23 mouse cellular contexts compared by ENCODE assay signal in the genomic region with DNA sequence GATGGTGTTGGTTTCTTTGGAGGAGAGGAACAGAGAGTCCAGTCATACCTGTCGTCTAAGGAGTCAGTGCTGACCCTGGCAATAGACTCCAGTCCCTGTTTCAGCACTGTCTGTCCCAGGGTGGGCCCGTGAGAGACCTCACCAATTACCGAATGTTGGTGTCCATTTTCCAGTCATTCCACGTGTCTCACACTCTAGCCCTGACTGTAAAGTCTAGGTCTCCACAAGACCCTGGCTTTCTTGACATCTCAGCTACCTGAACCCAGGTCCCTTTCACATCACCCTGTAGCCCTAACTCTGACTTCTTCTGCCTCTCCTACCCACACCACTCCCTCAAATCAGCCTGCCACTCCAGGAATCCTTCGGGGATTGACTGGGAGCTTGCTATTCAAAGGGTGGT. TPM values are rescaled to one million over a fixed set of nuclear protein-coding genes. Genes with fewer than 3 reads are reported as not detected.
DNase-seq lines count a peak whose midpoint lies in the region; ATAC-seq and TF ChIP-seq lines count a peak whose summit lies in the region.
"Had no signal": no experiment of that assay in that cellular context is flagged by ENCODE, and none has a peak within 500 bp of the region (broad histone marks: within the 10 kb centered on the region; RNA-seq: fewer than 3 reads in every experiment).

No protein-coding gene starts in this region.

- peak overlapping the region; percentile 55 for H3K27ac ChIP-seq in heart, embryonic 11.5 days (ENCODE audit: low read depth, low read length)
- H3K27ac ChIP-seq in heart, embryonic 14.5 days (replicated peaks in 1 of 2; ENCODE audit: control insufficient read depth in 1 of 2, insufficient read depth in 1 of 2, low read depth in 2 of 2, low read length in 2 of 2) = peak overlapping the region; percentile 72 to 75
- no peak overlapping the region; the same call in 1 of the 2 replicates for H3K27ac ChIP-seq in heart, adult 2 months
- H3K27ac ChIP-seq in heart, embryonic 16.5 days (ENCODE audit: low read length) = peak overlapping the region; percentile 81
- H3K27ac ChIP-seq: hindbrain, embryonic 10.5 days; hindbrain, embryonic 13.5 days; intestine, embryonic 15.5 days had no signal

- peaks cover 11% of the 10 kb centered on the region for H3K4me1 ChIP-seq in heart, embryonic 11.5 days (ENCODE audit: control insufficient read depth, insufficient read depth, low read length)
- peaks cover 25 to 30% of the 10 kb centered on the region in 2 experiments for H3K4me1 ChIP-seq in heart, embryonic 14.5 days (ENCODE audit: control insufficient read depth in 2 of 2, insufficient read depth in 2 of 2, low read length in 2 of 2)
- H3K4me1 ChIP-seq in heart, adult 2 months (ENCODE audit: control insufficient read depth, insufficient read depth, low read length) = peaks cover 7% of the 10 kb centered on the region
- peaks cover 24% of the 10 kb centered on the region for H3K4me1 ChIP-seq in heart, embryonic 16.5 days (ENCODE audit: control insufficient read depth, insufficient read depth, low read length)
- H3K4me1 ChIP-seq: hindbrain, embryonic 10.5 days; hindbrain, embryonic 13.5 days; intestine, embryonic 15.5 days had no signal

- 73% methylated on average over 5 of the region's 5 CpGs for WGBS in heart, embryonic 11.5 days (ENCODE audit: insufficient replicate concordance)
- WGBS in heart, embryonic 14.5 days = 66% methylated on average over 5 of the region's 5 CpGs
- 73% methylated on average over 5 of the region's 5 CpGs for WGBS in heart, adult 2 months
- 63% methylated on average over 5 of the region's 5 CpGs for WGBS in heart, embryonic 16.5 days

- no peak overlapping the region for H3K9ac ChIP-seq in heart, embryonic 11.5 days (ENCODE audit: low read depth, low read length)
- no peak overlapping the region for H3K9ac ChIP-seq in heart, embryonic 14.5 days (ENCODE audit: low read length)
- no peak overlapping the region for H3K9ac ChIP-seq in heart, adult 2 months (ENCODE audit: low read depth, low read length)
- no peak overlapping the region for H3K9ac ChIP-seq in heart, embryonic 16.5 days (ENCODE audit: low read length)
- H3K9ac ChIP-seq: hindbrain, embryonic 13.5 days; intestine, embryonic 15.5 days had no signal

- no peaks in the 10 kb centered on the region for H3K9me3 ChIP-seq in heart, embryonic 11.5 days (replicated peaks; ENCODE audit: control insufficient read depth, low read length)
- no peaks in the 10 kb centered on the region for H3K9me3 ChIP-seq in heart, embryonic 14.5 days (ENCODE audit: control insufficient read depth, low read length)
- H3K9me3 ChIP-seq in heart, embryonic 16.5 days (replicated peaks; ENCODE audit: control insufficient read depth, low read length) = no peaks in the 10 kb centered on the region
- H3K9me3 ChIP-seq: hindbrain, embryonic 10.5 days; hindbrain, embryonic 13.5 days; intestine, embryonic 15.5 days had no signal

- intact Hi-C loops in heart, postnatal 36 days (cut with DNase I) = no loop called here
- intact Hi-C loops in heart, adult 2 months (cut with DNase I) = no loop called here

- H3K27me3 ChIP-seq in heart, embryonic 11.5 days (ENCODE audit: control insufficient read depth, insufficient read depth, low read length) = peaks cover 5% of the 10 kb centered on the region
- peaks cover 4% of the 10 kb centered on the region; the same call in 1 of the 2 replicates for H3K27me3 ChIP-seq in heart, embryonic 14.5 days (ENCODE audit: control insufficient read depth, insufficient read depth, low read length)
- H3K27me3 ChIP-seq in heart, adult 2 months (ENCODE audit: control insufficient read depth, insufficient read depth, low read length) = no peaks in the 10 kb centered on the region
- peaks cover 9% of the 10 kb centered on the region for H3K27me3 ChIP-seq in heart, embryonic 16.5 days (ENCODE audit: control insufficient read depth, insufficient read depth, low read length)
- H3K27me3 ChIP-seq: intestine, embryonic 15.5 days had no signal

- DNase-seq in heart, postnatal 36 days = no peak
- no peak for DNase-seq in heart, adult 2 months
- DNase-seq in kidney, postnatal 14 days = no peak
- DNase-seq in kidney, adult 8-10 months = no peak
- DNase-seq: cerebellum, adult 11-12 months; cerebellum, adult 8-10 months; cerebellum, postnatal 10 days; kidney, adult 11 months had no signal

- no peaks in the 10 kb centered on the region for H3K36me3 ChIP-seq in heart, embryonic 11.5 days (ENCODE audit: control insufficient read depth, insufficient read depth, low read length)
- no peaks in the 10 kb centered on the region for H3K36me3 ChIP-seq in heart, embryonic 14.5 days (ENCODE audit: control insufficient read depth, insufficient read depth, low read length)
- no peaks in the 10 kb centered on the region for H3K36me3 ChIP-seq in heart, adult 2 months (ENCODE audit: control insufficient read depth, insufficient read depth, low read length)
- H3K36me3 ChIP-seq in heart, embryonic 16.5 days (ENCODE audit: control insufficient read depth, insufficient read depth) = no peaks in the 10 kb centered on the region
- H3K36me3 ChIP-seq: hindbrain, embryonic 10.5 days; hindbrain, embryonic 13.5 days; intestine, embryonic 15.5 days had no signal

- no peak for TF ChIP-seq EP300 in heart, adult 2 months (IDR thresholded peaks at IDR 0.05; ENCODE audit: insufficient read depth, low read depth, low read length)

- TF ChIP-seq POLR2A in heart, adult 2 months (IDR thresholded peaks at IDR 0.05; ENCODE audit: insufficient read depth, low read depth, low read length) = no peak

- no peak overlapping the region for H3K4me2 ChIP-seq in heart, embryonic 11.5 days
- H3K4me2 ChIP-seq in heart, embryonic 14.5 days (ENCODE audit: low read length) = peak overlapping the region; percentile 7; the same call in 1 of the 2 replicates
- H3K4me2 ChIP-seq in heart, embryonic 16.5 days (ENCODE audit: low read depth, low read length) = no peak overlapping the region; the same call in 1 of the 2 replicates
- H3K4me2 ChIP-seq: hindbrain, embryonic 13.5 days; intestine, embryonic 15.5 days had no signal

- H3K4me3 ChIP-seq in heart, embryonic 11.5 days (ENCODE audit: low read depth, low read length) = no peak overlapping the region
- no peak overlapping the region for H3K4me3 ChIP-seq in heart, embryonic 14.5 days (ENCODE audit: control insufficient read depth in 1 of 2, insufficient read depth in 1 of 2, low read depth in 1 of 2, low read length in 2 of 2)
- H3K4me3 ChIP-seq in heart, adult 2 months = no peak overlapping the region
- H3K4me3 ChIP-seq in heart, embryonic 16.5 days (ENCODE audit: low read length) = no peak overlapping the region
- H3K4me3 ChIP-seq: hindbrain, embryonic 10.5 days; hindbrain, embryonic 13.5 days; intestine, embryonic 15.5 days had no signal

- no peak for TF ChIP-seq CTCF in heart, adult 2 months (IDR thresholded peaks at IDR 0.05)

- no peaks in the 10 kb centered on the region for H3K79me2 ChIP-seq in heart, adult 2 months (replicated peaks; ENCODE audit: control insufficient read depth, insufficient read depth, low read length)

- ATAC-seq in heart, embryonic 11.5 days (replicated peaks; ENCODE audit: insufficient number of reproducible peaks, low FRiP score, low TSS enrichment) = no peak
- no peak for ATAC-seq in heart, embryonic 14.5 days (ENCODE audit: insufficient number of reproducible peaks, insufficient read depth, low FRiP score, low read depth)
- no peak for ATAC-seq in heart, embryonic 16.5 days (replicated peaks; ENCODE audit: extremely low read depth, insufficient read depth, low FRiP score)
- ATAC-seq: CD4-positive, CD25-positive, alpha-beta regulatory T cell, adult 4 months; forebrain, embryonic 14.5 days; hindbrain, embryonic 16.5 days; intestine, embryonic 15.5 days had no signal

RNA-seq across cellular contexts. Expression of gene Tnnt2, which starts 26.4 kb away (rescaled TPM):
- polyA plus RNA-seq in heart, embryonic 11.5 days (2014; fragmentation: Nextera tagmentation; extraction: Ambion mirVana) = 3,916 and 3,947 TPM in 2 replicates
- 1,000 to 10,000 TPM; 8,733 to 8,759 TPM for total RNA-seq in heart, postnatal 36 days (2021)
- 7,347 and 7,875 TPM in 2 replicates for polyA plus RNA-seq in heart, embryonic 14.5 days (2014; fragmentation: Nextera tagmentation; extraction: Ambion mirVana)
- total RNA-seq in heart, adult 2 months (2021) = 1,000 to 10,000 TPM; 8,290 to 9,301 TPM
- 3,392 and 4,661 TPM in 2 replicates for polyA plus RNA-seq in heart, adult 2 months (2012; rRNA removed)
- 9,605 and 10,628 TPM in 2 replicates for polyA plus RNA-seq in heart, embryonic 16.5 days (2015; fragmentation: Nextera tagmentation; extraction: Ambion mirVana)
- total RNA-seq: MEL had no signal
- polyA plus RNA-seq: forebrain, embryonic 11.5 days had no signal

RNA-seq across cellular contexts. Expression of gene Lad1, which starts 44.2 kb away (rescaled TPM):
- 2.3 and 3.1 TPM in 2 replicates for polyA plus RNA-seq in heart, embryonic 11.5 days (2014; fragmentation: Nextera tagmentation; extraction: Ambion mirVana)
- 1 to 10 TPM; 5.6 to 8.2 TPM for total RNA-seq in heart, postnatal 36 days (2021)
- polyA plus RNA-seq in heart, embryonic 14.5 days (2014; fragmentation: Nextera tagmentation; extraction: Ambion mirVana) = 3.1 and 4.8 TPM in 2 replicates
- total RNA-seq in heart, adult 2 months (2021) = 1 to 10 TPM; 7.2 to 7.3 TPM
- polyA plus RNA-seq in heart, adult 2 months (2012; rRNA removed) = 13.2 and 16.2 TPM in 2 replicates
- 5.9 TPM in 2 replicates for polyA plus RNA-seq in heart, embryonic 16.5 days (2015; fragmentation: Nextera tagmentation; extraction: Ambion mirVana)
- total RNA-seq: adrenal gland, postnatal 14 days; gastrocnemius, adult 8-10 months; gastrocnemius, postnatal 25 days; MEL had no signal

RNA-seq across cellular contexts. Expression of gene Pkp1, which starts 56.4 kb away (rescaled TPM):
- 0.03 TPM in 1 of 2 replicates, not detected in the other for polyA plus RNA-seq in heart, embryonic 11.5 days (2014; fragmentation: Nextera tagmentation; extraction: Ambion mirVana)
- total RNA-seq in heart, postnatal 36 days (2021) = not detected
- polyA plus RNA-seq in heart, embryonic 14.5 days (2014; fragmentation: Nextera tagmentation; extraction: Ambion mirVana) = 0.04 and 0.08 TPM in 2 replicates
- total RNA-seq in heart, adult 2 months (2021) = not detected
- 0.03 and 0.16 TPM in 2 replicates for polyA plus RNA-seq in heart, adult 2 months (2012; rRNA removed)
- 0.71 and 1.1 TPM in 2 replicates for polyA plus RNA-seq in heart, embryonic 16.5 days (2015; fragmentation: Nextera tagmentation; extraction: Ambion mirVana)
- total RNA-seq: adrenal gland, adult 2 months; adrenal gland, postnatal 14 days; MEL had no signal
- polyA plus RNA-seq: adrenal gland, adult 2 months; CD4-positive, CD25-positive, alpha-beta regulatory T cell, adult 4 months; forebrain, embryonic 14.5 days; hindbrain, embryonic 13.5 days had no signal
